Mouse (Mus musculus) testis, adult 2 months (tissue): ENCODE measurements around the gene Ppp1r12a.

Experiments used
- CTCF ChIP-seq: fragments of 200-500 bp; IDR thresholded peaks from 2 replicates; pipeline ENCODE4 v1.5.1; 2012; ENCODE audit warnings: low read depth, mild to moderate bottlenecking, inconsistent platforms, low read length, moderate library complexity; ENCODE audit not compliant: control insufficient read depth, insufficient read depth, insufficient replicate concordance
- POLR2A ChIP-seq: fragments of 200-500 bp; IDR thresholded peaks from 2 replicates; pipeline ENCODE4 v1.6.1; 2012; ENCODE audit warnings: low read depth, mild to moderate bottlenecking, inconsistent platforms, low read length, moderate library complexity; ENCODE audit not compliant: control insufficient read depth

- TF ChIP-seq POLR2A (no peak), CTCF (no peak)
Observed at GRCm38 (mm10) chr10:108296446-108296845, 134.5 kb downstream of the Ppp1r12a start.
